ENCODE assay signal across 12 mouse cellular contexts in the genomic region with DNA sequence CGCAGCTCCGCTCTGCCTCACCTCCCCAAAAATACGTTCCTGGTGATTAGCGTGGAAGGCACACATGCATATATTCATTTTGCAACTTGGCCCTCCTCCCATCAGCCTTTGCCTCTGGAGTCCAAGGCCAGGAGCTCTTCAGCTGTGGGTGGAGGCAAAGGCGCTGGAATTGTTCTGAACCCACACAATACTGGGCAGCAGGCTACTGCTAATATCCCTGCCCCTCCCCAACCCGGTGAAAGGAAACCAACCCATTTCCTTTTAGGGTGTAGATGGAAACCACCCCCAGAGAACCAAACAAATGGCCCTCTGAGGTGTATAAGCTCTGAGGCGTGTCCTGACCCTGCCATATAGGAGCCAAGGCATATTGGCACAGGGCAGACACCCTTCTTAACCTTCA. TPM values are rescaled to one million over a fixed set of nuclear protein-coding genes. Genes with fewer than 3 reads are reported as not detected.
DNase-seq lines count a peak whose midpoint lies in the region; ATAC-seq lines count a peak whose summit lies in the region.
"Had no signal": no experiment of that assay in that cellular context is flagged by ENCODE, and none has a peak within 500 bp of the region (broad histone marks: within the 10 kb centered on the region; RNA-seq: fewer than 3 reads in every experiment).

No protein-coding gene starts in this region.

- no peak overlapping the region for H3K9ac ChIP-seq in heart, embryonic 12.5 days
- H3K9ac ChIP-seq in neural tube, embryonic 13.5 days: no peak overlapping the region
- H3K9ac ChIP-seq in neural tube, embryonic 15.5 days (replicated peaks): no peak overlapping the region
- H3K9ac ChIP-seq in midbrain, embryonic 16.5 days (ENCODE audit: low read depth, low read length): no peak overlapping the region

- intact Hi-C loops in heart, postnatal 14 days (cut with DNase I): loop anchor here (5.0 to 10.0 kb wide), 2 partner anchors 49 to 291 kb away; partner anchors contain the start of gene Med13l

- peaks cover 38% of the 10 kb centered on the region for H3K4me1 ChIP-seq in heart, embryonic 12.5 days (replicated peaks)
- H3K4me1 ChIP-seq in neural tube, embryonic 13.5 days (replicated peaks): peaks cover 61% of the 10 kb centered on the region
- H3K4me1 ChIP-seq in neural tube, embryonic 15.5 days: peaks cover 40% of the 10 kb centered on the region
- H3K4me1 ChIP-seq in midbrain, embryonic 16.5 days (ENCODE audit: control insufficient read depth, insufficient read depth, low read length): peaks cover 47% of the 10 kb centered on the region

- WGBS in heart, embryonic 12.5 days: 72% methylated on average over 7 of the region's 7 CpGs
- WGBS in neural tube, embryonic 13.5 days: 53% methylated on average over 7 of the region's 7 CpGs
- 47% methylated on average over 7 of the region's 7 CpGs for WGBS in neural tube, embryonic 15.5 days
- 60% methylated on average over 7 of the region's 7 CpGs for WGBS in midbrain, embryonic 16.5 days

- H3K4me3 ChIP-seq in heart, embryonic 12.5 days: no peak overlapping the region
- no peak overlapping the region for H3K4me3 ChIP-seq in neural tube, embryonic 13.5 days
- no peak overlapping the region for H3K4me3 ChIP-seq in neural tube, embryonic 15.5 days (replicated peaks)
- no peak overlapping the region for H3K4me3 ChIP-seq in midbrain, embryonic 16.5 days (ENCODE audit: low read depth, low read length)
- H3K4me3 ChIP-seq: heart, embryonic 13.5 days had no signal

- no peak overlapping the region for H3K27ac ChIP-seq in heart, embryonic 12.5 days (ENCODE audit: poor library complexity, severe bottlenecking)
- H3K27ac ChIP-seq in neural tube, embryonic 13.5 days (replicated peaks): 0 out of 2 replicates have a peak overlapping the region, but pooled peaks have one; percentile 5
- H3K27ac ChIP-seq in neural tube, embryonic 15.5 days (replicated peaks): no peak overlapping the region
- H3K27ac ChIP-seq in midbrain, embryonic 16.5 days (ENCODE audit: low read length): peak overlapping the region; percentile 74; the same call in 1 of the 2 replicates
- H3K27ac ChIP-seq: heart, embryonic 13.5 days had no signal

- DNase-seq in heart, postnatal 14 days: no peak
- DNase-seq in lung, adult 18-20 months: peak; percentile 37 to 58
- no peak for DNase-seq in adrenal gland, postnatal 4 days (ENCODE audit: low spot score in 2 of 2)
- DNase-seq: cerebellum, adult 18-20 months; thymus, adult 2 months had no signal

- peaks cover 73% of the 10 kb centered on the region for H3K27me3 ChIP-seq in heart, embryonic 12.5 days (replicated peaks)
- peaks cover 24% of the 10 kb centered on the region for H3K27me3 ChIP-seq in neural tube, embryonic 13.5 days
- H3K27me3 ChIP-seq in neural tube, embryonic 15.5 days (replicated peaks): peaks cover 13% of the 10 kb centered on the region; the same call in 1 of the 2 replicates
- peaks cover 3% of the 10 kb centered on the region; the same call in 1 of the 2 replicates for H3K27me3 ChIP-seq in midbrain, embryonic 16.5 days (ENCODE audit: control insufficient read depth, insufficient read depth, low read depth, low read length)

- H3K4me2 ChIP-seq in heart, embryonic 12.5 days: no peak overlapping the region
- no peak overlapping the region for H3K4me2 ChIP-seq in neural tube, embryonic 13.5 days
- H3K4me2 ChIP-seq in neural tube, embryonic 15.5 days: no peak overlapping the region
- H3K4me2 ChIP-seq in midbrain, embryonic 16.5 days (ENCODE audit: low read length): no peak overlapping the region
- H3K4me2 ChIP-seq: liver, embryonic 11.5 days had no signal

- no peaks in the 10 kb centered on the region for H3K36me3 ChIP-seq in heart, embryonic 12.5 days
- no peaks in the 10 kb centered on the region for H3K36me3 ChIP-seq in neural tube, embryonic 13.5 days
- H3K36me3 ChIP-seq in neural tube, embryonic 15.5 days: no peaks in the 10 kb centered on the region
- no peaks in the 10 kb centered on the region for H3K36me3 ChIP-seq in midbrain, embryonic 16.5 days (ENCODE audit: control insufficient read depth, insufficient read depth, low read length)
- H3K36me3 ChIP-seq: heart, embryonic 13.5 days had no signal

- 0 out of 2 replicates have a peak, but pooled peaks have one; percentile 16 for ATAC-seq in heart, embryonic 12.5 days (ENCODE audit: insufficient number of reproducible peaks, low FRiP score)
- no peak for ATAC-seq in neural tube, embryonic 13.5 days (ENCODE audit: low read depth)
- no peak for ATAC-seq in neural tube, embryonic 15.5 days (ENCODE audit: low FRiP score)
- ATAC-seq in midbrain, embryonic 16.5 days: no peak
- ATAC-seq: inflammation-experienced regulatory T-cells, adult 6 months had no signal

- H3K9me3 ChIP-seq in heart, embryonic 12.5 days (replicated peaks): no peaks in the 10 kb centered on the region
- no peaks in the 10 kb centered on the region for H3K9me3 ChIP-seq in neural tube, embryonic 13.5 days
- H3K9me3 ChIP-seq in neural tube, embryonic 15.5 days (replicated peaks): no peaks in the 10 kb centered on the region
- H3K9me3 ChIP-seq in midbrain, embryonic 16.5 days (replicated peaks; ENCODE audit: control insufficient read depth, low read length, poor library complexity, severe bottlenecking): no peaks in the 10 kb centered on the region
- H3K9me3 ChIP-seq: heart, embryonic 13.5 days had no signal

RNA-seq across cellular contexts. Expression of gene 2410131K14Rik, which starts 28.4 kb away (rescaled TPM):
- polyA plus RNA-seq in heart, embryonic 12.5 days (2016; fragmentation: Nextera tagmentation; extraction: Ambion mirVana): 6.5 and 6.8 TPM in 2 replicates
- 1 to 10 TPM; 9.2 to 9.3 TPM for total RNA-seq in heart, postnatal 14 days (2021)
- 13.6 and 14.9 TPM in 2 replicates for polyA plus RNA-seq in neural tube, embryonic 13.5 days (2015; fragmentation: Nextera tagmentation; extraction: Ambion mirVana)
- polyA plus RNA-seq in neural tube, embryonic 15.5 days (2015; fragmentation: Nextera tagmentation; extraction: Ambion mirVana): 14.7 and 16.8 TPM in 2 replicates
- 18.1 and 18.2 TPM in 2 replicates for polyA plus RNA-seq in midbrain, embryonic 16.5 days (2015; fragmentation: Nextera tagmentation; extraction: Ambion mirVana)
- 1 to 10 TPM; 6.2 to 6.3 TPM for total RNA-seq in adrenal gland, postnatal 4 days (2021)

RNA-seq across cellular contexts. Expression of gene Rnft2, which starts 28.5 kb away (rescaled TPM):
- 2.0 and 3.0 TPM in 2 replicates for polyA plus RNA-seq in heart, embryonic 12.5 days (2016; fragmentation: Nextera tagmentation; extraction: Ambion mirVana)
- 1 to 10 TPM; 1.0 to 1.8 TPM for total RNA-seq in heart, postnatal 14 days (2021)
- polyA plus RNA-seq in neural tube, embryonic 13.5 days (2015; fragmentation: Nextera tagmentation; extraction: Ambion mirVana): 9.7 and 14.1 TPM in 2 replicates
- polyA plus RNA-seq in neural tube, embryonic 15.5 days (2015; fragmentation: Nextera tagmentation; extraction: Ambion mirVana): 7.2 and 12.7 TPM in 2 replicates
- polyA plus RNA-seq in midbrain, embryonic 16.5 days (2015; fragmentation: Nextera tagmentation; extraction: Ambion mirVana): 11.5 and 11.9 TPM in 2 replicates
- total RNA-seq in adrenal gland, postnatal 4 days (2021): 1 to 10 TPM; 9.3 to 9.9 TPM
- polyA plus RNA-seq: inflammation-experienced regulatory T-cells, adult 6 months had no signal

Comparison
In these comparisons a context has a peak if more than half of its experiments do, and no peak if none do; other contexts are left out.
1. H3K27ac ChIP-seq: peak in neural tube, embryonic 13.5 days (single experiment) and midbrain, embryonic 16.5 days (single experiment); none in heart, embryonic 12.5 days (single experiment) and neural tube, embryonic 15.5 days (single experiment).
2. DNase-seq: peak in lung, adult 18-20 months (2 of 2); none in heart, postnatal 14 days (0 of 2) and adrenal gland, postnatal 4 days (0 of 2).